Mouse (Mus musculus): ENCODE measurements around the gene Phf19.

- no peak for TF ChIP-seq POLR2A (IDR thresholded peaks at IDR 0.05; ENCODE audit: insufficient read length, low read depth)
- TF ChIP-seq CEBPB (IDR thresholded peaks at IDR 0.05; ENCODE audit: insufficient read depth, poor library complexity, severe bottlenecking): no peak
- no peak for TF ChIP-seq MYOD1 (IDR thresholded peaks at IDR 0.05; ENCODE audit: control insufficient read depth in 1 of 3, insufficient read length in 2 of 3, low read depth in 2 of 3)
- no peak for TF ChIP-seq TCF12 (IDR thresholded peaks at IDR 0.05; ENCODE audit: insufficient read depth, poor library complexity, severe bottlenecking)
- TF ChIP-seq E2F4 (IDR thresholded peaks at IDR 0.05; ENCODE audit: insufficient read depth): no peak
- TF ChIP-seq TCF3 (IDR thresholded peaks at IDR 0.05; ENCODE audit: insufficient read length, low read depth): no peak
- no peak for TF ChIP-seq USF1 (IDR thresholded peaks at IDR 0.05; ENCODE audit: low read depth)
Observed at GRCm38 (mm10) chr2:34956941-34957340, 43.1 kb upstream of the Phf19 start.
